Mouse (Mus musculus): ENCODE results near the gene Iqcg.
A peak's percentile ranks its signal among the peaks of the same experiment; 100 is the strongest.

DNA sequence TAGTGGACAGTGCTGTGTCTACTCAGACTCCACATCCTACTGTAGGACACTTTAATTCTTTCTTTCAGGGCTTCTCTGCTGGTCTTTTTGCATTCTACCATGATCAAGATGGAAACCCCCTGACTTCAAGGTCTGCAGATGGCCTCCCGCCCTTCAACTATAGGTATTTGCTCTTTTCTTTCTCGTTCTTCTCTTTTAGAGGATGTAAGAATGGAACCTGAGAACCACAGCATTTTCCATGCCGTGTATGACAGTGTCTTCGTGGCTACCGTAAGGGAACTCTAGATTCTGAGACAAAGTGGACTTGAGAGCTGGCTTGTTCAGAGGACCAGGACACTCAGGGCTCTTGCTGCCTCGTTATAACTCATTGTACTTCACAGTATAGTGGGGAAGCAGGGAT, 26.9 kb upstream of the Iqcg start:
- TF ChIP-seq RCOR1 (conservative IDR thresholded peaks at IDR 0.05; ENCODE audit: low read depth, low read length) (no peak), POLR2A (IDR thresholded peaks at IDR 0.05; ENCODE audit: low read depth, low read length) (no peak), ZC3H11A (IDR thresholded peaks at IDR 0.05; ENCODE audit: low read depth, low read length) (no peak), RAD21 (IDR thresholded peaks at IDR 0.05; ENCODE audit: low read depth, low read length) (no peak), BHLHE40 (IDR thresholded peaks at IDR 0.05; ENCODE audit: low read depth, low read length) (no peak), CTCF (conservative IDR thresholded peaks at IDR 0.05 in 1 of 2, IDR thresholded peaks at IDR 0.05 in 1 of 2; ENCODE audit: low read depth in 2 of 2, low read length in 2 of 2) (no peak), ETS1 (conservative IDR thresholded peaks at IDR 0.05; ENCODE audit: low read depth, low read length) (no peak), CHD2 (IDR thresholded peaks at IDR 0.05; ENCODE audit: low read length) (no peak), IRF4 (IDR thresholded peaks at IDR 0.05; ENCODE audit: low read depth, low read length) (peak; percentile 46; the same call in 1 of the 2 replicates), JUN (IDR thresholded peaks at IDR 0.05; ENCODE audit: insufficient read depth, low read depth, low read length) (no peak), E2F4 (IDR thresholded peaks at IDR 0.05; ENCODE audit: insufficient replicate concordance, low read depth, low read length) (no peak), ELF1 (IDR thresholded peaks at IDR 0.05; ENCODE audit: low read depth, low read length) (no peak), CHD1 (IDR thresholded peaks at IDR 0.05; ENCODE audit: low read depth, low read length) (no peak)
